Mouse (Mus musculus): ENCODE results near the gene Pros1. TPM values are rescaled to one million over a fixed set of nuclear protein-coding genes. Genes with fewer than 3 reads are reported as not detected.
A peak's percentile ranks its signal among the peaks of the same experiment; 100 is the strongest.

Gene Pros1
- polyA plus RNA-seq, 1 experiment = 9.5 TPM

DNA sequence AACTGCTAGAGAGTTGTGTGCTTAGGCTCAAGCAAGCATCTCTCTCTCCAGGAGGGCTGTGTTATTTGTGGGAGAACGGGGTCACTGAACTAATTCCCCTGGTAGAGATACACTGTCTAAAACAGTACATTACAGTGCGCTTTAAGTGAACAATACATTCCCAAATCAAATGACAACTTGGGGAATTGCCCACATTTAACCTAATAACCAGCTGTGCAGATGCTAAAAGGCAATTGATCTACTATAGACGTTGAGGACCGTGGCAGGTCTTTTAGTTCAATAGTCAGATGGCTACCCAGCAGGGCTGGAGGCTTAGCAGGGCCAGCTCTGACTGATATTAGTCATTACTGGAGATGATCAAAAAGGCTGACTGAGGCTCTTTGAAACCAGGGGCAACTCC, 104.4 kb downstream of the Pros1 start:
- H3K27ac ChIP-seq (ENCODE audit: insufficient read depth, low read depth, low read length) = no peak overlapping the region
- TF ChIP-seq POLR2A (IDR thresholded peaks at IDR 0.05; ENCODE audit: low read depth, low read length) (no peak), CTCF (conservative IDR thresholded peaks at IDR 0.05; ENCODE audit: insufficient read depth, insufficient read length, low read depth, low read length) (no peak)
- H3K36me3 ChIP-seq (ENCODE audit: control insufficient read depth, insufficient read depth, low read length) = no peaks in the 10 kb centered on the region
- H3K27me3 ChIP-seq (replicated peaks; ENCODE audit: control insufficient read depth, insufficient read depth, low read length) = no peaks in the 10 kb centered on the region
- WGBS = 79% methylated on average over 4 of the region's 4 CpGs
- H3K4me1 ChIP-seq (ENCODE audit: control insufficient read depth, insufficient read depth, low read length) = no peaks in the 10 kb centered on the region
- H3K4me3 ChIP-seq (ENCODE audit: insufficient read depth, low read depth, low read length) = no peak overlapping the region
- DNase-seq = no peak

DNA sequence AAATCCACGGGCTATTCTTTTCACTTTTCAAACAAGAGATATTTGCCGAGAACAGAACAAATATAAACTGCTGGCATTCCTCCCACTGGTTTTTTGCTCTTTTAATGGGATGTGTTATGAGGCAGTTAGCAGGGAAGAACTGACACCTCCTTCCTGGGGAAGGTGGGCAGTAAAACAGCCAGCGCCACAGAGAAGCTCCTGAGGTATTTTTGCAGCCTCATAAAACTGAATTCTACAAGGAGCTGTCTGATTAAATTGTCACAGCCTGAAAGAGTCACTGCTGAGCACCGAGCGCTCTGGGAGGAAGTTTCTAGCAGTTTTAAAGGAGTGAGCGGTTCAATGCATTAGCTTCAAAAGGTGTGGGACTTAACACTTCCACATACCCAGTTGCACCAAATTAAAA, 110.3 kb downstream of the Pros1 start:
- no peaks in the 10 kb centered on the region for H3K4me1 ChIP-seq (ENCODE audit: control insufficient read depth, insufficient read depth, low read length)
- WGBS = 14% methylated on average over 6 of the region's 6 CpGs
- no peak for DNase-seq
- no peak overlapping the region for H3K4me3 ChIP-seq (ENCODE audit: insufficient read depth, low read depth, low read length)
- no peak overlapping the region for H3K27ac ChIP-seq (ENCODE audit: insufficient read depth, low read depth, low read length)
- H3K36me3 ChIP-seq (ENCODE audit: control insufficient read depth, insufficient read depth, low read length) = no peaks in the 10 kb centered on the region
- no peaks in the 10 kb centered on the region for H3K27me3 ChIP-seq (replicated peaks; ENCODE audit: control insufficient read depth, insufficient read depth, low read length)
- TF ChIP-seq CTCF (conservative IDR thresholded peaks at IDR 0.05; ENCODE audit: insufficient read depth, insufficient read length, low read depth, low read length) = no peak
- TF ChIP-seq POLR2A (IDR thresholded peaks at IDR 0.05; ENCODE audit: low read depth, low read length) = no peak

DNA sequence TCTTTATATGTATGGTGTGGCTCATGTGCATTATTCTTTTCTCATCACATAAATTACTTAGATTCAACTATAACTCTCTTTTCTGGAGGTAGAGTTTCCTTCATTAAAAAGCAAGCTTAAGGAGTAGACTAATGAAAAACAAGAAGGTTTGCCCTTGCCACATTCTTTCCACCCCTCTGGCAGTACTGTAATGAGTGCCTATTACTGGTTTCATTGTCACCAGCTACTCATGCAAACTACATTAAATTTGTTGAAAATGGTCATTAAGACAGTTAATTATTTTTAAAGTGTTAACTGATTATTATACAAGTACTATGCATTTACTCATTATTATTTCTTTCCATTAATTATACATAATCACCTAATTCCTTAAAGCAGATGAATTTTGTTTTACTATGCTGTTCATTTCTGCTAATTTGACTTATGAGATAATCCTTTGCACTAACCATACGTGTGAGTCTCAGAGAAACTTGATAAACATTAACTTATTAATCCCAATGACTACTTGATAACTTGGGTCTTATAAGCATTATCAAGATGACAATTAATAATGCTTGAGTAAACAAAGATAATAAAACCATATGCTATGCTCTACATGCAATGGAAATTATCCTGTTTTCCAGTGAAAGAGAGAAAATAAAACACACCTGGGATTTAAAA, 117.7 kb downstream of the Pros1 start:
- no peak for TF ChIP-seq POLR2A (IDR thresholded peaks at IDR 0.05; ENCODE audit: low read depth, low read length)
- TF ChIP-seq CTCF (conservative IDR thresholded peaks at IDR 0.05; ENCODE audit: insufficient read depth, insufficient read length, low read depth, low read length) = no peak
- no peaks in the 10 kb centered on the region for H3K27me3 ChIP-seq (replicated peaks; ENCODE audit: control insufficient read depth, insufficient read depth, low read length)
- H3K4me3 ChIP-seq (ENCODE audit: insufficient read depth, low read depth, low read length) = no peak overlapping the region
- 43% methylated on average over 1 of the region's 1 CpGs for WGBS
- H3K27ac ChIP-seq (ENCODE audit: insufficient read depth, low read depth, low read length) = no peak overlapping the region
- DNase-seq = no peak
- H3K36me3 ChIP-seq (ENCODE audit: control insufficient read depth, insufficient read depth, low read length) = no peaks in the 10 kb centered on the region
- H3K4me1 ChIP-seq (ENCODE audit: control insufficient read depth, insufficient read depth, low read length) = no peaks in the 10 kb centered on the region

DNA sequence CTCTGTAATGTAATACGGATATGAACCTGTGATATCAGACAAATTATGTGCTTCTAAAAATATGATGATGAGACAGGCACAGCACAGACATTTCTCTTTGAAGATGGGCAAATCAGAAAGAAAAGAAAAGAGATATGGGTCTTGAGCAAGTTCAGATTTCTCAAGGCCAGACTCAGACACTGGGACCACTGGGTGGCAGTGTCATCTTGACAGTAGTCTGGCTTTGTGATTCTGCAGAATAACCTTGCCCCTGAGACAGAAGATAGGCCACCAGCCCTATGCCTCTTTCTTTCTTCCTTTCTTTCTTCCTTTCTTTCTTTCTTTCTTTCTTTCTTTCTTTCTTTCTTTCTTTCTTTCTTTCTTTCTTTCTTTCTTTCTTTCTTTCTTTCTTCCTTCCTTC, 120.8 kb downstream of the Pros1 start:
- TF ChIP-seq POLR2A (IDR thresholded peaks at IDR 0.05; ENCODE audit: low read depth, low read length) = no peak
- TF ChIP-seq CTCF (conservative IDR thresholded peaks at IDR 0.05; ENCODE audit: insufficient read depth, insufficient read length, low read depth, low read length) = 0 out of 2 replicates have a peak, but pooled peaks have one; percentile 8
- DNase-seq = peak; percentile 1
- no peaks in the 10 kb centered on the region for H3K36me3 ChIP-seq (ENCODE audit: control insufficient read depth, insufficient read depth, low read length)
- no peak overlapping the region for H3K27ac ChIP-seq (ENCODE audit: insufficient read depth, low read depth, low read length)
- H3K4me1 ChIP-seq (ENCODE audit: control insufficient read depth, insufficient read depth, low read length) = no peaks in the 10 kb centered on the region
- WGBS = 89% methylated on average over 1 of the region's 1 CpGs
- no peaks in the 10 kb centered on the region for H3K27me3 ChIP-seq (replicated peaks; ENCODE audit: control insufficient read depth, insufficient read depth, low read length)
- H3K4me3 ChIP-seq (ENCODE audit: insufficient read depth, low read depth, low read length) = no peak overlapping the region

Other genes with a start within 250 kb of the Pros1 start
- gene Nsun3, start 67.5 kb upstream of the Pros1 start, polyA plus RNA-seq (2012; rRNA removed) = 6.3 and 7.1 TPM in 2 replicates
- gene Stx19, start 39.6 kb upstream of the Pros1 start, polyA plus RNA-seq (2012; rRNA removed) = not detected in 2 replicates
- gene Arl13b, start 7.3 kb upstream of the Pros1 start, polyA plus RNA-seq (2012; rRNA removed) = 2.5 and 2.8 TPM in 2 replicates